Mouse (Mus musculus) liver, postnatal 0 days (tissue): ENCODE data around the gene Vmn1r235. TPM values are rescaled to one million over a fixed set of nuclear protein-coding genes. Genes with fewer than 3 reads are reported as not detected.

Experiments used
- ATAC-seq: fragments of 200-750 bp; cut with Nextera tagmentation; 2 replicates; pipeline ENCODE4 v1.8.0; 2017; ENCODE audit warnings: mild to moderate bottlenecking, moderate library complexity
- DNase-seq: peaks from one replicate; pipeline ENCODE4 v3.0.0-alpha.2; 2016
- H3K27ac ChIP-seq: fragments of 300-500 bp; sonication (generic); 2 replicates; pipeline ENCODE4 v1.5.1; 2014; ENCODE audit warnings: antibody characterized with exemption, moderate library complexity, mild to moderate bottlenecking, low read depth
- H3K27me3 ChIP-seq: fragments of 300-500 bp; sonication (generic); 2 replicates; pipeline ENCODE4 v1.6.1; 2014; ENCODE audit warnings: low read length, control low read depth, mixed read lengths; ENCODE audit not compliant: insufficient read depth
- H3K36me3 ChIP-seq: fragments of 300-500 bp; sonication (generic); replicated peaks from 2 replicates; pipeline ENCODE4 v1.6.1; 2014; ENCODE audit warnings: mild to moderate bottlenecking, control low read depth, low read length, moderate library complexity, mixed read lengths; ENCODE audit not compliant: insufficient read depth
- H3K4me1 ChIP-seq: fragments of 300-500 bp; sonication (generic); 2 replicates; pipeline ENCODE4 v1.6.1; 2014; ENCODE audit warnings: antibody characterized with exemption, mild to moderate bottlenecking, control low read depth; ENCODE audit not compliant: insufficient read depth
- H3K4me2 ChIP-seq: fragments of 300-500 bp; sonication (generic); 2 replicates; pipeline ENCODE4 v1.6.1; 2014; ENCODE audit warnings: low read depth, mild to moderate bottlenecking, low read length, moderate library complexity, mixed read lengths
- H3K4me3 ChIP-seq: fragments of 300-500 bp; sonication (generic); 2 replicates; pipeline ENCODE4 v1.5.1; 2014; ENCODE audit warnings: low read depth, low read length
- H3K9ac ChIP-seq: fragments of 300-500 bp; sonication (generic); replicated peaks from 2 replicates; pipeline ENCODE4 v1.6.1; 2014; ENCODE audit warnings: mild to moderate bottlenecking, moderate library complexity
- H3K9me3 ChIP-seq: fragments of 300-500 bp; sonication (generic); 2 replicates; pipeline ENCODE4 v1.6.1; 2016; ENCODE audit warnings: mild to moderate bottlenecking, control low read depth, low read length, mixed read lengths
- CTCF ChIP-seq: sonication (generic); IDR thresholded peaks from 2 replicates; pipeline ENCODE4 v1.5.1; 2016; ENCODE audit warnings: antibody characterized with exemption, low read depth
- EP300 ChIP-seq: IDR thresholded peaks from 2 replicates; pipeline ENCODE4 v1.6.1; 2016; ENCODE audit warnings: antibody characterized with exemption, low read depth, mild to moderate bottlenecking
- microRNA-seq: library from miRNA; unstranded; fragments of <30 nt; microRNA quantifications from one replicate; pipeline ENCODE4, GENCODE M21; 2016
- polyA plus RNA-seq: library from polyadenylated mRNA; unstranded; fragments of >200 nt; fragmentation: Nextera tagmentation; extraction: Ambion mirVana; gene quantifications from 2 replicates; pipeline ENCODE4 v1.2.1, GENCODE M21; 2015

Gene Vmn1r235
- polyA plus RNA-seq, 1 experiment from 2014 or later: not detected

DNA sequence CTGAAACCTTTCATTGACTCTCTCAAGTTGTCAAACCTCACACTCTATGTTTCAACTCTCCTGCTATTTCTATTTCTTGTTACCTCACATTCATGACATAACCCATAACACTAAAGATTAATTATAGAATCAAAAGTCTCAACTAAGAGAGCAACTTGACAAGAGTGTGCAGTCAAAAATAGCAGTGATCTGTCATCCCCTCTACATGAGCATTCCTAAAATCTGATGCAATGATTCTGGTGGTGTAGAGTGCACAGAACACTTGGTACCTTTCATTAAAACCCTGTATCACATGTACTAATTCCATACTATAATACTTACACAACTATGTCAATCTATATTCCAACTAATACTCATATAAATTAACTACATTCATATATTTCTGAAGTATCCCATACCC lies 33.5 kb downstream of the Vmn1r235 start:
- DNase-seq: no peak
- no peak for TF ChIP-seq EP300
- no peak for TF ChIP-seq CTCF
- Histone ChIP-seq H3K4me2 (no peak overlapping the region), H3K4me3 (no peak overlapping the region), H3K9me3 (no peaks in the 10 kb centered on the region), H3K9ac (no peak overlapping the region), H3K27ac (no peak overlapping the region), H3K36me3 (no peaks in the 10 kb centered on the region), H3K4me1 (no peaks in the 10 kb centered on the region), H3K27me3 (no peaks in the 10 kb centered on the region)
- ATAC-seq: no peak

DNA sequence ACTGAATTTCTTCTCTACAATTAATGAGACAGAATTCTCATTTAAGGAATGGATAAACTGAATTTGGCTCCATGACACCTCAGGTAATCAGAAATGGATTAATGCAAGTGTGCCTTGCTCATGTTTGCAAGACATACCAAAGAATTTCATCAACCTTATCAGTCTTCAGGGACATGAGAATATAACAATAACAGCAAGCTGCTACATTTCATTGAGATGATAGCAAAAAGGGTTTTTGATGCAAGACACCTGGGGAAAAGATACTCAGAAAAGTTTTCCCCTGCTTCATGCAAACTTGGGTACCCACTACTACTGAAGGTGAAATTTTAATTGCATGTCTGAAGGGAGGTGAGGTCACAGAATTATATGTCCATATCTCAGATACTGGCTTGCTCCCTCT lies 55.4 kb downstream of the Vmn1r235 start, which contains the start of gene Vmn1r237:
Vmn1r237 (plus strand) TSS at position 301 of the 400 bp plus-strand sequence.
- no peaks in the 10 kb centered on the region for H3K4me1 ChIP-seq
- no peak within 1 kb of the TSS for H3K4me3 ChIP-seq
- no peak within 1 kb of the TSS for H3K4me2 ChIP-seq
- no peaks in the 10 kb centered on the region for H3K27me3 ChIP-seq
- no peaks in the 10 kb centered on the region for H3K9me3 ChIP-seq
- H3K27ac ChIP-seq: no peak within 1 kb of the TSS
- H3K36me3 ChIP-seq: no peaks in the 10 kb centered on the region
- H3K9ac ChIP-seq: no peak within 1 kb of the TSS
- DNase-seq (no peak), ATAC-seq (no peak)
- TF ChIP-seq EP300 (no peak), CTCF (no peak)

Small RNA genes lying within 50 kb of the gene (microRNA-seq; reads per million reads assigned to microRNA genes)
- not detected for gene Gm26384

Other genes with a start within 250 kb of the Vmn1r235 start
- gene Zfp160, start 247.5 kb upstream of the Vmn1r235 start, polyA plus RNA-seq: 2.5 and 3.3 TPM in 2 replicates
- gene Vmn1r234, start 30.3 kb upstream of the Vmn1r235 start, polyA plus RNA-seq: not detected in 2 replicates
- gene Vmn1r236, start 26.5 kb downstream of the Vmn1r235 start, polyA plus RNA-seq: not detected in 2 replicates
- gene Vmn1r237, start 55.5 kb downstream of the Vmn1r235 start, polyA plus RNA-seq: not detected in 2 replicates
- 0.40 and 0.55 TPM in 2 replicates for gene Zfp677, start 127.3 kb downstream of the Vmn1r235 start, polyA plus RNA-seq
- gene Zfp54, start 166.8 kb downstream of the Vmn1r235 start, polyA plus RNA-seq: 1.7 and 1.9 TPM in 2 replicates
- 3.1 and 4.7 TPM in 2 replicates for gene Zfp51, start 194.0 kb downstream of the Vmn1r235 start, polyA plus RNA-seq
- gene Zfp53, start 232.6 kb downstream of the Vmn1r235 start, polyA plus RNA-seq: 2.7 and 3.5 TPM in 2 replicates